Mouse (Mus musculus): ENCODE measurements around the gene Rdh16f2. TPM values are rescaled to one million over a fixed set of nuclear protein-coding genes. Genes with fewer than 3 reads are reported as not detected.

Rdh16f2 gene
- under 1 TPM in 1 of 2 experiments, not detected in 1; 0.02 TPM for polyA plus RNA-seq (2012; fragmentation: generic; extraction: Trizol)

GRCm38 (mm10) chr10:127866232-127866631, at the start of gene Rdh16f2:
Gene Rdh16f2, plus strand, starts transcription at chr10:127866474.

GRCm38 (mm10) chr10:127849628-127850027, 16.6 kb upstream of the Rdh16f2 start, which contains the start of gene Rdh19:
Gene Rdh19, plus strand, starts transcription at chr10:127849928.

GRCm38 (mm10) chr10:127888605-127889004, 22.3 kb downstream of the Rdh16f2 start, which contains the start of gene Rdh7:
Gene Rdh7, minus strand, starts transcription at chr10:127888817.

GRCm38 (mm10) chr10:127898218-127898617, 31.9 kb downstream of the Rdh16f2 start, which contains the start of gene Sdr9c7:
Gene Sdr9c7, plus strand, starts transcription at chr10:127898518.

Other genes with a start within 250 kb of the Rdh16f2 start
- gene Lrp1, start 245.3 kb upstream of the Rdh16f2 start, polyA plus RNA-seq (2012; fragmentation: generic; extraction: Trizol): 100 to 1,000 TPM in 1 of 2 experiments, 10 to 100 TPM in 1; 76.0 to 618 TPM
- 10 to 100 TPM; 24.6 to 55.2 TPM for gene Stat6, start 223.5 kb upstream of the Rdh16f2 start, polyA plus RNA-seq (2012; fragmentation: generic; extraction: Trizol)
- 1 to 10 TPM; 2.0 to 8.1 TPM for gene Nemp1, start 199.6 kb upstream of the Rdh16f2 start, polyA plus RNA-seq (2012; fragmentation: generic; extraction: Trizol)
- gene Nab2, start 197.9 kb upstream of the Rdh16f2 start, polyA plus RNA-seq (2012; fragmentation: generic; extraction: Trizol): 10 to 100 TPM; 29.5 to 92.6 TPM
- gene Myo1a, start 161.3 kb upstream of the Rdh16f2 start, polyA plus RNA-seq (2012; fragmentation: generic; extraction: Trizol): under 1 TPM; 0.15 to 0.47 TPM
- not detected for gene Tac2, start 142.0 kb upstream of the Rdh16f2 start, polyA plus RNA-seq (2012; fragmentation: generic; extraction: Trizol)
- 1 to 10 TPM in 1 of 2 experiments, under 1 TPM in 1; 0.61 to 3.7 TPM for gene Zbtb39, start 126.9 kb upstream of the Rdh16f2 start, polyA plus RNA-seq (2012; fragmentation: generic; extraction: Trizol)
- under 1 TPM; 0.05 to 0.27 TPM for gene Gpr182, start 114.7 kb upstream of the Rdh16f2 start, polyA plus RNA-seq (2012; fragmentation: generic; extraction: Trizol)
- under 1 TPM; 0.01 to 0.04 TPM for gene Rdh1, start 106.8 kb upstream of the Rdh16f2 start, polyA plus RNA-seq (2012; fragmentation: generic; extraction: Trizol)
- under 1 TPM in 1 of 2 experiments, not detected in 1; 0.04 TPM for gene Rdh16f1, start 106.7 kb upstream of the Rdh16f2 start, polyA plus RNA-seq (2012; fragmentation: generic; extraction: Trizol)
- gene Rdh9, start 90.1 kb upstream of the Rdh16f2 start, polyA plus RNA-seq (2012; fragmentation: generic; extraction: Trizol): under 1 TPM; 0.04 to 0.34 TPM
- gene Rdh16, start 65.3 kb upstream of the Rdh16f2 start, polyA plus RNA-seq (2012; fragmentation: generic; extraction: Trizol): not detected
- gene Rdh19, start 16.5 kb upstream of the Rdh16f2 start, polyA plus RNA-seq (2012; fragmentation: generic; extraction: Trizol): not detected
- not detected for gene Rdh7, start 22.3 kb downstream of the Rdh16f2 start, polyA plus RNA-seq (2012; fragmentation: generic; extraction: Trizol)
- gene Sdr9c7, start 32.0 kb downstream of the Rdh16f2 start, polyA plus RNA-seq (2012; fragmentation: generic; extraction: Trizol): not detected
- not detected for gene Hsd17b6, start 141.1 kb downstream of the Rdh16f2 start, polyA plus RNA-seq (2012; fragmentation: generic; extraction: Trizol)
- 10 to 100 TPM in 1 of 2 experiments, 1 to 10 TPM in 1; 6.8 to 30.2 TPM for gene Prim1, start 148.7 kb downstream of the Rdh16f2 start, polyA plus RNA-seq (2012; fragmentation: generic; extraction: Trizol)
- gene Naca, start 169.1 kb downstream of the Rdh16f2 start, polyA plus RNA-seq (2012; fragmentation: generic; extraction: Trizol): 100 to 1,000 TPM; 209 to 827 TPM
- 10 to 100 TPM; 17.0 to 55.7 TPM for gene Ptges3, start 192.5 kb downstream of the Rdh16f2 start, polyA plus RNA-seq (2012; fragmentation: generic; extraction: Trizol)
- 1,000 to 10,000 TPM; 2,355 to 2,584 TPM for gene Atp5b, start 216.8 kb downstream of the Rdh16f2 start, polyA plus RNA-seq (2012; fragmentation: generic; extraction: Trizol)
- 1 to 10 TPM in 1 of 2 experiments, under 1 TPM in 1; 0.94 to 8.9 TPM for gene Baz2a, start 225.1 kb downstream of the Rdh16f2 start, polyA plus RNA-seq (2012; fragmentation: generic; extraction: Trizol)

Data from C3H10T1/2 (cell line).